Mouse (Mus musculus): ENCODE data around the gene Dclk2.

Gene Dclk2

DNA sequence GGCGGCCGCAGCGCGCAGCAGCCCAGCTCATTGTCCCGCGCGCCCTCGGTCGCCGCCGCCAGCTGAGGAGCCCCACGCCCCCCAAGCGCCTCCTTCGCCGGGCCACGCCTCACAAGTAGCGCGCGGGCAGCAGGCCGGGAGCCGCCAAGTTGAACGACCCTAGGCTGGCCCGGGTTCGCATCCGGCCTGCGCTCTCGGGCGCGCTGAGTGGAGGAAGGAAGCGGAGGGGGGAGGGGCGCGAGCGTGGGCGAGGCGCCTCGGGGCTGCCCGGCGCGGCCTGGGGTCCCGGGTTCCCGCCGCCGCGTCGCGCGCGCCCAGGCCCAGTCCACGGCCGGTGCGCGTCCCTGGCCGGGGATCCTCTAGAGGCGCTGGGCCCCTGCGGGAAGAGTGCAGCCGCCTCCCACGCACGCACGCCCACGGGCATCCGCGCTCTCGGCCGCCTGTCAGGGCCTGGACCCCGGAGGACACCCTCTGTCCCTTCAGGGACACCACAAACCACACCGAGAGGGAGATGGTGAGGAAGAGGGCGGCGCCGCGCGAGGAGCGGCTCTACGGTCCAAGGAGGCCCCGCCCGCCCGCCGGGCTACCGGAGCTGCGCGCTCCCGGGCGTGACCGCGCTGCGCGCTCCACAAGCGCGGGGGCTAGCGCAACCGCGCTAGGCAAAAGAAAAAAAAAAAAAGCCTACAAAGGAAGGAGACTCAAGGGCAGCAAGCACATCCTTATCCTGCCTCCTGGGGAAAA, at the start of gene Dclk2:
TSS of gene Dclk2 (minus strand) at position 510 of the 741 bp plus-strand sequence.
- DNase-seq (ENCODE audit: inconsistent age in 2 of 2, low spot score in 1 of 2), result peak; percentile 73 to 92

- DNase-seq (ENCODE audit: inconsistent age in 2 of 2, low spot score in 1 of 2), result no peak
These were observed 42.2 kb upstream of the Dclk2 start for GRCm38 (mm10) chr3:86962665-86963435.

- no peak for DNase-seq (ENCODE audit: inconsistent age in 2 of 2, low spot score in 1 of 2)
These were observed 40.7 kb upstream of the Dclk2 start for GRCm38 (mm10) chr3:86961395-86961669.

GRCm38 (mm10) chr3:86960656-86961394, 40.2 kb upstream of the Dclk2 start:
- DNase-seq (ENCODE audit: inconsistent age in 2 of 2, low spot score in 1 of 2), result no peak

- no peak for DNase-seq (ENCODE audit: inconsistent age in 2 of 2, low spot score in 1 of 2)
These were observed 38.4 kb upstream of the Dclk2 start for GRCm38 (mm10) chr3:86959088-86959487.

DNA sequence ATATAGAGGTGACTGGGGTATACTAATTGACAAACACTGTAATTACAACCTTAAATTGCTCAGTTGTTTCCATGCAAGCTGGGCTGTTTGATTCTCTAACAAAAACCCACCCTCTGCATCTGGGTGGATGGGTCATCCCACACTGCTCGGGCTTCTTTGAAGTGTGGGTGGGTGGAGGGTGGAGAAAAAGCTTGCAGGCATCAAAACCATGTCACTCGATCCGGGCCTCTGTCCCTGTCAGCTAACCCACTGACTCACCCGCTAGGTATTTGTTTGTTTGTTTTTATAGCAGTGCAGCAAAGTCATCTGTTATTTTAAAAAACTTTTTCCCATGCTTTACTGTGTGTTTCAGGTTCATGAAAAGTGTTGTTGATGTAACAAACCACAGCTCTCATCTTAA, 34.7 kb upstream of the Dclk2 start:
- no peak for DNase-seq (ENCODE audit: inconsistent age in 2 of 2, low spot score in 1 of 2)

GRCm38 (mm10) chr3:86954521-86954920, 33.9 kb upstream of the Dclk2 start:
- DNase-seq (ENCODE audit: inconsistent age in 2 of 2, low spot score in 1 of 2), result no peak

- no peak for DNase-seq (ENCODE audit: inconsistent age in 2 of 2, low spot score in 1 of 2)
These were observed 33.2 kb upstream of the Dclk2 start for GRCm38 (mm10) chr3:86953819-86954218.

- DNase-seq (ENCODE audit: inconsistent age in 2 of 2, low spot score in 1 of 2), result no peak
These were observed 30.0 kb upstream of the Dclk2 start for GRCm38 (mm10) chr3:86950652-86951051.

GRCm38 (mm10) chr3:86936254-86936836, 15.7 kb upstream of the Dclk2 start:
- peak in 1 of 2 experiments; percentile 17 for DNase-seq (ENCODE audit: inconsistent age in 2 of 2, low spot score in 1 of 2)

DNA sequence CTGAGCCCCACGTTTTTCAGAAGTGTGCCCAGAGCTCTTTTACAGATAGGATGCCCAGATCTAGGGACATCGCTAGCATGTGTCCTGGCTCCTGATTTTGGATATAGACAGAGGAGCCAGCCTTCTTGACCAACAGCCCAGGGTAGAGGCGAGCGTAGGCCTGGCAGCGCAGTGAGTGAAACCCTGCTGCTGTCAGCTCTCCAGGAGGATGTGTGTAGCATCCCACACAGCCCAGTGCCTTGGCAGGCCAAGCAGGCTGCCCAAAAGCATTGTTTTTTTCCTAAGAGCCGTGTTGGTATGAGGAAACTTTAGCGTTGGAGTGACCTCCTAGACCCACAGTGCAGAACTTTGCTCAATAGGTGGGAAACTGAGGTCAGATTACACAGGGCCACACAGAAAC, 12.8 kb upstream of the Dclk2 start:
- DNase-seq (ENCODE audit: inconsistent age in 2 of 2, low spot score in 1 of 2), result peak in 1 of 2 experiments; percentile 10

GRCm38 (mm10) chr3:86923686-86924085, 3.0 kb upstream of the Dclk2 start:
- no peak for DNase-seq (ENCODE audit: inconsistent age in 2 of 2, low spot score in 1 of 2)

- peak; percentile 25 to 84 for DNase-seq (ENCODE audit: inconsistent age in 2 of 2, low spot score in 1 of 2)
These were observed 726 bp upstream of the Dclk2 start for GRCm38 (mm10) chr3:86921181-86921975.

- no peak for DNase-seq (ENCODE audit: inconsistent age in 2 of 2, low spot score in 1 of 2)
These were observed 860 bp downstream of the Dclk2 start for GRCm38 (mm10) chr3:86919641-86920342.

GRCm38 (mm10) chr3:86917048-86917447, 3.6 kb downstream of the Dclk2 start:
- no peak for DNase-seq (ENCODE audit: inconsistent age in 2 of 2, low spot score in 1 of 2)

- no peak for DNase-seq (ENCODE audit: inconsistent age in 2 of 2, low spot score in 1 of 2)
These were observed 4.0 kb downstream of the Dclk2 start for GRCm38 (mm10) chr3:86916626-86917025.

DNA sequence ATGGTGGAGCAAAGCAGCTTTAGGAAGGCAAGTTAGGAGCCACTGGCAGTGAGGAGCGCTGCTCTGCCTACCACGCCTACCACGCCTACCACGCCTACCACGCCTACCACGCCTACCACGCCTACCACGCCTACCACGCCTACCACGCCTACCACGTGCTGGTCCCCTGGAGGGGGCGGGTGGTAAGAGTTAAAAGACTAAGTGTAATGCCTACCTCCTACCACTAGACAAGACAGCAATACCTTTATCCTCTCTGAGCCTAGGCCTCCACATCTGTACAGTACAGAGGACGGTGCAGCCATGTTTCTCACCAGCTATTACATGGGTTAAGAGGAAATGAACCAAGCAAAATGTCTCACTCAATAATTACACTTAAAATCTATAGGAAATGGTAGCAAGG, 5.4 kb downstream of the Dclk2 start:
- DNase-seq (ENCODE audit: inconsistent age in 2 of 2, low spot score in 1 of 2), result no peak

- DNase-seq (ENCODE audit: inconsistent age in 2 of 2, low spot score in 1 of 2), result no peak
These were observed 6.3 kb downstream of the Dclk2 start for GRCm38 (mm10) chr3:86914316-86914715.

GRCm38 (mm10) chr3:86898366-86898765, 22.3 kb downstream of the Dclk2 start:
- DNase-seq (ENCODE audit: inconsistent age in 2 of 2, low spot score in 1 of 2), result no peak

GRCm38 (mm10) chr3:86897551-86897950, 23.1 kb downstream of the Dclk2 start:
- DNase-seq (ENCODE audit: inconsistent age in 2 of 2, low spot score in 1 of 2), result no peak

All from adrenal gland, adult (tissue).